In genomic region chr9:29837344-29837743, GRCm38 (mm10) we compare ENCODE assay signal across 26 mouse cellular contexts.
DNase-seq lines count a peak whose midpoint lies in the region; ATAC-seq and TF ChIP-seq lines count a peak whose summit lies in the region.
"Had no signal": no experiment of that assay in that cellular context is flagged by ENCODE, and none has a peak within 500 bp of the region (broad histone marks: within the 10 kb centered on the region; RNA-seq: fewer than 3 reads in every experiment).

No protein-coding gene starts in this region.

- TF ChIP-seq CTCF in hindbrain, postnatal 0 days (IDR thresholded peaks at IDR 0.05; ENCODE audit: low read depth), result no peak

- no peak overlapping the region for H3K4me2 ChIP-seq in hindbrain, embryonic 13.5 days
- H3K4me2 ChIP-seq in hindbrain, postnatal 0 days (ENCODE audit: low read depth, low read length), result no peak overlapping the region
- H3K4me2 ChIP-seq in midbrain, embryonic 14.5 days (ENCODE audit: low read length), result no peak overlapping the region
- no peak overlapping the region for H3K4me2 ChIP-seq in midbrain, embryonic 11.5 days
- H3K4me2 ChIP-seq in neural tube, embryonic 14.5 days (ENCODE audit: low read depth, low read length), result no peak overlapping the region
- H3K4me2 ChIP-seq in neural tube, embryonic 15.5 days, result no peak overlapping the region
- H3K4me2 ChIP-seq: forebrain, embryonic 13.5 days; heart, embryonic 13.5 days had no signal

- no peak overlapping the region for H3K4me3 ChIP-seq in hindbrain, embryonic 13.5 days
- no peak overlapping the region for H3K4me3 ChIP-seq in hindbrain, postnatal 0 days (ENCODE audit: low read length)
- H3K4me3 ChIP-seq in midbrain, embryonic 14.5 days (replicated peaks; ENCODE audit: low read depth, low read length), result no peak overlapping the region
- H3K4me3 ChIP-seq in midbrain, embryonic 11.5 days (ENCODE audit: low read depth, low read length), result no peak overlapping the region
- no peak overlapping the region for H3K4me3 ChIP-seq in neural tube, embryonic 14.5 days (ENCODE audit: low read depth, low read length)
- no peak overlapping the region for H3K4me3 ChIP-seq in neural tube, embryonic 15.5 days (replicated peaks)
- H3K4me3 ChIP-seq: forebrain, embryonic 10.5 days; forebrain, embryonic 13.5 days; heart, adult 2 months; heart, embryonic 10.5 days; heart, embryonic 13.5 days had no signal

- H3K9ac ChIP-seq in hindbrain, embryonic 13.5 days, result no peak overlapping the region
- no peak overlapping the region for H3K9ac ChIP-seq in hindbrain, postnatal 0 days (replicated peaks; ENCODE audit: low read length)
- H3K9ac ChIP-seq in midbrain, embryonic 14.5 days (replicated peaks; ENCODE audit: low read length), result no peak overlapping the region
- H3K9ac ChIP-seq in midbrain, embryonic 11.5 days (ENCODE audit: low read length), result no peak overlapping the region
- no peak overlapping the region for H3K9ac ChIP-seq in neural tube, embryonic 14.5 days (replicated peaks; ENCODE audit: low read depth, low read length)
- no peak overlapping the region for H3K9ac ChIP-seq in neural tube, embryonic 15.5 days (replicated peaks)
- H3K9ac ChIP-seq: forebrain, embryonic 13.5 days; heart, embryonic 13.5 days had no signal

- no peaks in the 10 kb centered on the region for H3K9me3 ChIP-seq in hindbrain, embryonic 13.5 days
- no peaks in the 10 kb centered on the region for H3K9me3 ChIP-seq in hindbrain, postnatal 0 days (ENCODE audit: low read length)
- no peaks in the 10 kb centered on the region for H3K9me3 ChIP-seq in midbrain, embryonic 14.5 days (ENCODE audit: control insufficient read depth, low read length)
- no peaks in the 10 kb centered on the region for H3K9me3 ChIP-seq in midbrain, embryonic 11.5 days (ENCODE audit: control insufficient read depth, low read length)
- no peaks in the 10 kb centered on the region for H3K9me3 ChIP-seq in neural tube, embryonic 14.5 days (ENCODE audit: control insufficient read depth, low read length)
- H3K9me3 ChIP-seq in neural tube, embryonic 15.5 days (replicated peaks), result no peaks in the 10 kb centered on the region
- H3K9me3 ChIP-seq: forebrain, embryonic 10.5 days; forebrain, embryonic 13.5 days; heart, embryonic 10.5 days; heart, embryonic 13.5 days had no signal

- H3K27ac ChIP-seq in hindbrain, embryonic 13.5 days, result 0 out of 2 replicates have a peak overlapping the region, but pooled peaks have one; percentile 4
- no peak overlapping the region for H3K27ac ChIP-seq in hindbrain, postnatal 0 days
- 0 out of 2 replicates have a peak overlapping the region, but pooled peaks have one; percentile 4 for H3K27ac ChIP-seq in midbrain, embryonic 14.5 days (replicated peaks; ENCODE audit: low read depth, low read length)
- H3K27ac ChIP-seq in midbrain, embryonic 11.5 days (ENCODE audit: low read depth, low read length), result no peak overlapping the region
- H3K27ac ChIP-seq in neural tube, embryonic 14.5 days (ENCODE audit: low read depth, low read length), result peak overlapping the region; percentile 12; the same call in 1 of the 2 replicates
- H3K27ac ChIP-seq in neural tube, embryonic 15.5 days (replicated peaks), result no peak overlapping the region
- H3K27ac ChIP-seq: forebrain, embryonic 10.5 days; forebrain, embryonic 13.5 days; heart, adult 2 months; heart, embryonic 10.5 days; heart, embryonic 13.5 days had no signal

- H3K4me1 ChIP-seq in hindbrain, embryonic 13.5 days (replicated peaks), result peaks cover 48% of the 10 kb centered on the region
- peaks cover 35% of the 10 kb centered on the region for H3K4me1 ChIP-seq in hindbrain, postnatal 0 days (ENCODE audit: insufficient read depth, low read length)
- peaks cover 37% of the 10 kb centered on the region for H3K4me1 ChIP-seq in midbrain, embryonic 14.5 days (ENCODE audit: control insufficient read depth, insufficient read depth, low read length)
- H3K4me1 ChIP-seq in midbrain, embryonic 11.5 days (ENCODE audit: control insufficient read depth, insufficient read depth, low read length), result peaks cover 14% of the 10 kb centered on the region
- H3K4me1 ChIP-seq in neural tube, embryonic 14.5 days (ENCODE audit: control insufficient read depth, insufficient read depth, low read length), result peaks cover 29% of the 10 kb centered on the region
- peaks cover 36% of the 10 kb centered on the region for H3K4me1 ChIP-seq in neural tube, embryonic 15.5 days
- H3K4me1 ChIP-seq: heart, embryonic 13.5 days had no signal

- WGBS in hindbrain, embryonic 13.5 days, result 37% methylated on average over 6 of the region's 6 CpGs
- 37% methylated on average over 6 of the region's 6 CpGs for WGBS in hindbrain, postnatal 0 days
- 29% methylated on average over 6 of the region's 6 CpGs for WGBS in midbrain, embryonic 14.5 days
- WGBS in midbrain, embryonic 11.5 days, result 86% methylated on average over 6 of the region's 6 CpGs
- WGBS in neural tube, embryonic 14.5 days, result 33% methylated on average over 6 of the region's 6 CpGs
- 42% methylated on average over 6 of the region's 6 CpGs for WGBS in neural tube, embryonic 15.5 days

- DNase-seq in hindbrain, postnatal 0 days (ENCODE audit: low spot score), result no peak
- DNase-seq in midbrain, embryonic 14.5 days, result no peak
- no peak for DNase-seq in midbrain, embryonic 11.5 days (ENCODE audit: low spot score, missing footprints)
- DNase-seq in retina, postnatal 1 day, result peak; percentile 57
- DNase-seq in cerebellum, adult 9-10 months, result no peak
- DNase-seq: adrenal gland, adult 2 months; adrenal gland, postnatal 14 days; B cell, adult 2 months; cerebellum, adult 11-12 months; cerebellum, adult 8-10 months; cerebellum, postnatal 14 days; gastrocnemius, postnatal 10 days; gastrocnemius, postnatal 36 days; heart, adult 2 months; heart, postnatal 14 days had no signal

- H3K36me3 ChIP-seq in hindbrain, embryonic 13.5 days, result no peaks in the 10 kb centered on the region
- H3K36me3 ChIP-seq in hindbrain, postnatal 0 days (ENCODE audit: insufficient read depth, low read length), result no peaks in the 10 kb centered on the region
- H3K36me3 ChIP-seq in midbrain, embryonic 14.5 days (ENCODE audit: control insufficient read depth, insufficient read depth, low read length), result no peaks in the 10 kb centered on the region
- H3K36me3 ChIP-seq in midbrain, embryonic 11.5 days (ENCODE audit: control insufficient read depth, insufficient read depth, low read length), result no peaks in the 10 kb centered on the region
- H3K36me3 ChIP-seq in neural tube, embryonic 14.5 days (ENCODE audit: control insufficient read depth, insufficient read depth, low read length), result no peaks in the 10 kb centered on the region
- no peaks in the 10 kb centered on the region for H3K36me3 ChIP-seq in neural tube, embryonic 15.5 days
- H3K36me3 ChIP-seq: forebrain, embryonic 10.5 days; G1E; heart, embryonic 10.5 days; heart, embryonic 13.5 days had no signal

- H3K27me3 ChIP-seq in hindbrain, embryonic 13.5 days, result no peaks in the 10 kb centered on the region
- H3K27me3 ChIP-seq in hindbrain, postnatal 0 days (ENCODE audit: insufficient read depth, low read length), result no peaks in the 10 kb centered on the region
- no peaks in the 10 kb centered on the region for H3K27me3 ChIP-seq in midbrain, embryonic 14.5 days (ENCODE audit: control insufficient read depth, insufficient read depth, low read length)
- no peaks in the 10 kb centered on the region for H3K27me3 ChIP-seq in midbrain, embryonic 11.5 days (ENCODE audit: control insufficient read depth, insufficient read depth, low read length)
- H3K27me3 ChIP-seq in neural tube, embryonic 14.5 days (ENCODE audit: control insufficient read depth, insufficient read depth, low read length), result no peaks in the 10 kb centered on the region
- no peaks in the 10 kb centered on the region for H3K27me3 ChIP-seq in neural tube, embryonic 15.5 days (replicated peaks)
- H3K27me3 ChIP-seq: CH12.LX; forebrain, embryonic 13.5 days; heart, embryonic 13.5 days; Patski had no signal

- no peak for ATAC-seq in hindbrain, embryonic 13.5 days (ENCODE audit: low FRiP score)
- ATAC-seq in hindbrain, postnatal 0 days, result no peak
- ATAC-seq in midbrain, embryonic 14.5 days (ENCODE audit: low FRiP score, low TSS enrichment), result no peak
- ATAC-seq in midbrain, embryonic 11.5 days (ENCODE audit: low FRiP score), result no peak
- ATAC-seq in neural tube, embryonic 14.5 days (ENCODE audit: low read depth), result no peak
- no peak for ATAC-seq in neural tube, embryonic 15.5 days (ENCODE audit: low FRiP score)
- ATAC-seq: forebrain, embryonic 13.5 days; forebrain, embryonic 16.5 days; Patski had no signal

Comparison
In these comparisons a context has a peak if more than half of its experiments do, and no peak if none do; other contexts are left out.
1. H3K27ac ChIP-seq: peak in hindbrain, embryonic 13.5 days (single experiment), midbrain, embryonic 14.5 days (single experiment) and neural tube, embryonic 14.5 days (single experiment); none in hindbrain, postnatal 0 days (single experiment), midbrain, embryonic 11.5 days (single experiment) and neural tube, embryonic 15.5 days (single experiment).